Mouse (Mus musculus): ENCODE measurements around the gene Fance. TPM values are rescaled to one million over a fixed set of nuclear protein-coding genes. Genes with fewer than 3 reads are reported as not detected.

The Fance gene
- polyA plus RNA-seq, 1 experiment from 2014 or later, result 22.1 TPM

- Histone ChIP-seq H3K4me1 (peaks cover 84% of the 10 kb centered on the region), H3K9me3 (replicated peaks) (no peaks in the 10 kb centered on the region), H3K9ac (no peak overlapping the region), H3K4me3 (no peak overlapping the region), H3K36me3 (peaks cover 18% of the 10 kb centered on the region), H3K4me2 (0 out of 2 replicates have a peak overlapping the region, but pooled peaks have one; percentile 16), H3K27me3 (replicated peaks) (peaks cover 81% of the 10 kb centered on the region), H3K27ac (peak overlapping the region; percentile 54; the same call in 1 of the 2 replicates)
- no peak for ATAC-seq
- WGBS (ENCODE audit: insufficient replicate concordance), result 36% methylated on average over 4 of the region's 4 CpGs
These were observed 30.8 kb downstream of the Fance start for GRCm38 (mm10) chr17:28344050-28344607.

- no peak overlapping the region for H3K9ac ChIP-seq
These were observed 31.4 kb downstream of the Fance start for GRCm38 (mm10) chr17:28344670-28345069.

GRCm38 (mm10) chr17:28345271-28345721 is 32.0 kb downstream of the Fance start:
- H3K9me3 ChIP-seq (replicated peaks), result no peaks in the 10 kb centered on the region
- H3K4me3 ChIP-seq, result no peak overlapping the region
- no peak overlapping the region for H3K9ac ChIP-seq
- H3K27ac ChIP-seq, result peak overlapping the region; percentile 54
- H3K4me2 ChIP-seq, result peak overlapping the region; percentile 16; the same call in 1 of the 2 replicates
- no peak for ATAC-seq
- H3K36me3 ChIP-seq, result peaks cover 6% of the 10 kb centered on the region
- 22% methylated on average over 8 of the region's 8 CpGs for WGBS (ENCODE audit: insufficient replicate concordance)
- H3K4me1 ChIP-seq, result peaks cover 96% of the 10 kb centered on the region
- H3K27me3 ChIP-seq (replicated peaks), result peaks cover 90% of the 10 kb centered on the region

More at GRCm38 (mm10) chr17:28344670-28345069, 31.4 kb downstream of the Fance start:
- H3K27me3 ChIP-seq (replicated peaks), result peaks cover 86% of the 10 kb centered on the region
- 53% methylated on average over 3 of the region's 3 CpGs for WGBS (ENCODE audit: insufficient replicate concordance)
- H3K4me2 ChIP-seq, result no peak overlapping the region
- no peaks in the 10 kb centered on the region for H3K9me3 ChIP-seq (replicated peaks)
- peak overlapping the region; percentile 54; the same call in 1 of the 2 replicates for H3K27ac ChIP-seq
- peaks cover 90% of the 10 kb centered on the region for H3K4me1 ChIP-seq
- no peak overlapping the region for H3K4me3 ChIP-seq
- peaks cover 12% of the 10 kb centered on the region for H3K36me3 ChIP-seq
- ATAC-seq, result no peak

GRCm38 (mm10) chr17:28345882-28346281 is 32.6 kb downstream of the Fance start:
- H3K36me3 ChIP-seq, result 0 out of 2 replicates have a peak, but pooled peaks cover under 1% of the 10 kb centered on the region
- 20% methylated on average over 10 of the region's 10 CpGs for WGBS (ENCODE audit: insufficient replicate concordance)

GRCm38 (mm10) chr17:28347327-28347726 is 34.0 kb downstream of the Fance start:
- no peak for ATAC-seq
- Histone ChIP-seq H3K27me3 (replicated peaks) (peaks cover 84% of the 10 kb centered on the region), H3K9ac (no peak overlapping the region), H3K4me2 (no peak overlapping the region), H3K36me3 (no peaks in the 10 kb centered on the region), H3K9me3 (replicated peaks) (no peaks in the 10 kb centered on the region), H3K27ac (no peak overlapping the region), H3K4me3 (no peak overlapping the region), H3K4me1 (peaks cover 96% of the 10 kb centered on the region)
- WGBS (ENCODE audit: insufficient replicate concordance), result 67% methylated on average over 10 of the region's 10 CpGs

More at GRCm38 (mm10) chr17:28345882-28346281, 32.6 kb downstream of the Fance start:
- Histone ChIP-seq H3K4me1 (peaks cover 94% of the 10 kb centered on the region), H3K9me3 (replicated peaks) (no peaks in the 10 kb centered on the region), H3K27ac (peak overlapping the region; percentile 54; the same call in 1 of the 2 replicates), H3K4me3 (no peak overlapping the region), H3K9ac (no peak overlapping the region), H3K27me3 (replicated peaks) (peaks cover 86% of the 10 kb centered on the region), H3K4me2 (peak overlapping the region; percentile 16; the same call in 1 of the 2 replicates)
- ATAC-seq, result no peak

- 45% methylated on average over 6 of the region's 6 CpGs for WGBS (ENCODE audit: insufficient replicate concordance)
- H3K4me2 ChIP-seq, result peak overlapping the region; percentile 89
- no peaks in the 10 kb centered on the region for H3K36me3 ChIP-seq
- peaks cover 76% of the 10 kb centered on the region for H3K27me3 ChIP-seq (replicated peaks)
- no peaks in the 10 kb centered on the region for H3K9me3 ChIP-seq (replicated peaks)
- peak overlapping the region; percentile 14 for H3K9ac ChIP-seq
- peaks cover 96% of the 10 kb centered on the region for H3K4me1 ChIP-seq
- no peak overlapping the region for H3K4me3 ChIP-seq
- no peak for ATAC-seq
- H3K27ac ChIP-seq, result no peak overlapping the region
These were observed 34.9 kb downstream of the Fance start for GRCm38 (mm10) chr17:28348211-28348610.

GRCm38 (mm10) chr17:28349264-28349880 is 36.1 kb downstream of the Fance start:
- Histone ChIP-seq H3K4me2 (peak overlapping the region; percentile 89), H3K4me1 (peaks cover 94% of the 10 kb centered on the region), H3K9ac (peak overlapping the region; percentile 78), H3K9me3 (replicated peaks) (no peaks in the 10 kb centered on the region), H3K36me3 (no peaks in the 10 kb centered on the region), H3K4me3 (peak overlapping the region; percentile 72), H3K27ac (peak overlapping the region; percentile 88; the same call in 1 of the 2 replicates), H3K27me3 (replicated peaks) (peaks cover 69% of the 10 kb centered on the region)
- ATAC-seq, result no peak
- WGBS (ENCODE audit: insufficient replicate concordance), result 24% methylated on average over 12 of the region's 13 CpGs

- peaks cover 63% of the 10 kb centered on the region for H3K27me3 ChIP-seq (replicated peaks)
- H3K27ac ChIP-seq, result peak overlapping the region; percentile 88
- 1% methylated on average over 51 of the region's 54 CpGs for WGBS (ENCODE audit: insufficient replicate concordance)
- H3K36me3 ChIP-seq, result no peaks in the 10 kb centered on the region
- H3K9me3 ChIP-seq (replicated peaks), result no peaks in the 10 kb centered on the region
- H3K9ac ChIP-seq, result peak overlapping the region; percentile 78
- peak overlapping the region; percentile 89 for H3K4me2 ChIP-seq
- H3K4me3 ChIP-seq, result peak overlapping the region; percentile 72
- peak; percentile 30 for ATAC-seq
- peaks cover 87% of the 10 kb centered on the region for H3K4me1 ChIP-seq
These were observed 36.7 kb downstream of the Fance start for GRCm38 (mm10) chr17:28349901-28350465.

- peak within 1 kb of the TSS; percentile 78 for H3K9ac ChIP-seq
- peak within 1 kb of the TSS; percentile 88 for H3K27ac ChIP-seq
- ATAC-seq, result peak; percentile 79
- no peaks in the 10 kb centered on the region for H3K9me3 ChIP-seq (replicated peaks)
- no peaks in the 10 kb centered on the region for H3K36me3 ChIP-seq
- peak within 1 kb of the TSS; percentile 89 for H3K4me2 ChIP-seq
- H3K4me1 ChIP-seq, result peaks cover 80% of the 10 kb centered on the region
- peak within 1 kb of the TSS; percentile 72 for H3K4me3 ChIP-seq
- H3K27me3 ChIP-seq (replicated peaks), result peaks cover 58% of the 10 kb centered on the region
- WGBS (ENCODE audit: insufficient replicate concordance), result 2% methylated on average over 50 of the region's 73 CpGs
These were observed 37.4 kb downstream of the Fance start, which contains the start of gene Tead3 for GRCm38 (mm10) chr17:28350466-28351352. TSS of gene Tead3 (minus strand) at chr17:28350817.

- peaks cover 73% of the 10 kb centered on the region for H3K4me1 ChIP-seq
These were observed 38.1 kb downstream of the Fance start for GRCm38 (mm10) chr17:28351353-28351890.

GRCm38 (mm10) chr17:28352018-28352417 is 38.7 kb downstream of the Fance start:
- H3K4me3 ChIP-seq, result peak overlapping the region; percentile 72
- no peaks in the 10 kb centered on the region for H3K36me3 ChIP-seq
- peak overlapping the region; percentile 88 for H3K27ac ChIP-seq
- peak overlapping the region; percentile 89 for H3K4me2 ChIP-seq
- H3K9me3 ChIP-seq (replicated peaks), result no peaks in the 10 kb centered on the region
- peaks cover 52% of the 10 kb centered on the region for H3K27me3 ChIP-seq (replicated peaks)
- H3K9ac ChIP-seq, result peak overlapping the region; percentile 78
- ATAC-seq, result peak; percentile 81
- peaks cover 69% of the 10 kb centered on the region for H3K4me1 ChIP-seq
- 3% methylated on average over 11 of the region's 11 CpGs for WGBS (ENCODE audit: insufficient replicate concordance)

More at GRCm38 (mm10) chr17:28351353-28351890, 38.1 kb downstream of the Fance start:
- ATAC-seq, result no peak
- Histone ChIP-seq H3K4me3 (peak overlapping the region; percentile 72), H3K27ac (peak overlapping the region; percentile 88), H3K36me3 (no peaks in the 10 kb centered on the region), H3K4me2 (peak overlapping the region; percentile 89), H3K9ac (peak overlapping the region; percentile 78), H3K27me3 (replicated peaks) (peaks cover 58% of the 10 kb centered on the region), H3K9me3 (replicated peaks) (no peaks in the 10 kb centered on the region)
- WGBS (ENCODE audit: insufficient replicate concordance), result 1% methylated on average over 29 of the region's 29 CpGs

Data from liver, embryonic 12.5 days (tissue).